Mouse (Mus musculus) MEL (cell line): ENCODE measurements around the gene Rasip1. TPM values are rescaled to one million over a fixed set of nuclear protein-coding genes. Genes with fewer than 3 reads are reported as not detected.

Experiments used
- DNase-seq: peaks from one replicate; pipeline ENCODE4 v3.0.0; 2011; ENCODE audit warnings: low read depth, low spot score
- H3K27ac ChIP-seq: 2 replicates; pipeline ENCODE4 v1.5.1; 2012; ENCODE audit warnings: low read depth, mild to moderate bottlenecking, control low read depth, low read length, moderate library complexity; ENCODE audit not compliant: control insufficient read depth
- H3K27me3 ChIP-seq, 2 experiments: fragments of 150-350 bp in 1 of 2; sonication (generic) in 1 of 2; 2 replicates each; pipeline ENCODE4 v1.6.1; 2012; ENCODE audit warnings: low read length in 2 of 2, mild to moderate bottlenecking in 2 of 2, improper control_type of control experiment in 1 of 2, moderate library complexity in 1 of 2; ENCODE audit not compliant: insufficient read depth in 2 of 2, control insufficient read depth in 1 of 2
- H3K36me3 ChIP-seq, 2 experiments: 2 replicates each; pipeline ENCODE4 v1.6.1; 2012 to 2014; ENCODE audit warnings: low read length in 2 of 2, improper control_type of control experiment in 1 of 2, inconsistent platforms in 1 of 2, mild to moderate bottlenecking in 1 of 2; ENCODE audit not compliant: insufficient read depth in 2 of 2, control insufficient read depth in 1 of 2
- H3K4me1 ChIP-seq, 2 experiments: fragments of 150-350 bp in 1 of 2; sonication (generic) in 1 of 2; 2 replicates each; pipeline ENCODE4 v1.6.1; 2012; ENCODE audit warnings: low read length in 2 of 2, improper control_type of control experiment in 1 of 2, mild to moderate bottlenecking in 1 of 2; ENCODE audit not compliant: insufficient read depth in 2 of 2, control insufficient read depth in 1 of 2
- H3K4me3 ChIP-seq, 2 experiments: fragments of 150-350 bp in 1 of 2; sonication (generic) in 1 of 2; 2 replicates each; pipeline ENCODE4 v1.5.1; 2012; ENCODE audit warnings: low read depth in 2 of 2, low read length in 2 of 2, mild to moderate bottlenecking in 2 of 2, moderate library complexity in 2 of 2, control low read depth in 1 of 2, improper control_type of control experiment in 1 of 2; ENCODE audit not compliant: control insufficient read depth in 1 of 2, insufficient read depth in 1 of 2
- H3K79me2 ChIP-seq: 2 replicates; pipeline ENCODE4 v1.6.1; 2012; ENCODE audit warnings: mild to moderate bottlenecking, low read length, moderate library complexity; ENCODE audit not compliant: control insufficient read depth, poor library complexity, insufficient read depth
- H3K9ac ChIP-seq: 2 replicates; pipeline ENCODE4 v1.6.1; 2012; ENCODE audit warnings: low read depth, mild to moderate bottlenecking, control low read depth, low read length, moderate library complexity; ENCODE audit not compliant: control insufficient read depth, poor library complexity, severe bottlenecking
- H3K9me3 ChIP-seq: fragments of 150-350 bp; sonication (generic); replicated peaks from 2 replicates; pipeline ENCODE4 v1.6.1; 2012; ENCODE audit warnings: mild to moderate bottlenecking, low read length, improper control_type of control experiment, moderate library complexity; ENCODE audit not compliant: insufficient read depth
- ELF1 ChIP-seq: IDR thresholded peaks from 2 replicates; pipeline ENCODE4 v1.6.1; 2014; ENCODE audit warnings: low read depth, mild to moderate bottlenecking, inconsistent platforms, low read length, improper control_type of control experiment, moderate library complexity
- GABPA ChIP-seq: IDR thresholded peaks from 2 replicates; pipeline ENCODE4 v1.6.1; 2012; ENCODE audit warnings: low read depth, mild to moderate bottlenecking, inconsistent platforms, low read length, improper control_type of control experiment, moderate library complexity
- GATA1 ChIP-seq: IDR thresholded peaks from 2 replicates; pipeline ENCODE4 v1.6.1; 2011; ENCODE audit warnings: low read depth, low read length, improper control_type of control experiment
- HCFC1 ChIP-seq: IDR thresholded peaks from 2 replicates; pipeline ENCODE4 v1.6.1; 2012; ENCODE audit warnings: low read depth, mild to moderate bottlenecking, inconsistent platforms, low read length, improper control_type of control experiment, moderate library complexity
- JUND ChIP-seq: IDR thresholded peaks from 2 replicates; pipeline ENCODE4 v1.6.1; 2011; ENCODE audit warnings: low read depth, mild to moderate bottlenecking, improper control_type of control experiment, low read length
- MAZ ChIP-seq: IDR thresholded peaks from 2 replicates; pipeline ENCODE4 v1.6.1; 2012; ENCODE audit warnings: low read depth, mild to moderate bottlenecking, inconsistent platforms, low read length, improper control_type of control experiment
- POLR2AphosphoS5 ChIP-seq: IDR thresholded peaks from 2 replicates; pipeline ENCODE4 v1.6.1; 2012; ENCODE audit warnings: low read depth, borderline replicate concordance, mild to moderate bottlenecking, inconsistent platforms, low read length, moderate library complexity, mixed read lengths
- TBP ChIP-seq: IDR thresholded peaks from 2 replicates; pipeline ENCODE4 v1.8.0; 2011; ENCODE audit warnings: low read depth, low read length, improper control_type of control experiment
- USF2 ChIP-seq, 2 experiments: IDR thresholded peaks; 2 replicates each; pipeline ENCODE4 v1.6.1; 2011 to 2012; ENCODE audit warnings: improper control_type of control experiment in 2 of 2, low read length in 2 of 2, borderline replicate concordance in 1 of 2, inconsistent platforms in 1 of 2, low read depth in 1 of 2, mild to moderate bottlenecking in 1 of 2; ENCODE audit not compliant: insufficient read depth in 1 of 2
- ZKSCAN1 ChIP-seq: IDR thresholded peaks from 2 replicates; pipeline ENCODE4 v1.6.1; 2012; ENCODE audit warnings: low read depth, mild to moderate bottlenecking, inconsistent platforms, low read length, improper control_type of control experiment, moderate library complexity
- ZNF384 ChIP-seq: IDR thresholded peaks from 2 replicates; pipeline ENCODE4 v1.6.1; 2012; ENCODE audit warnings: low read depth, mild to moderate bottlenecking, inconsistent platforms, low read length, improper control_type of control experiment
- polyA plus RNA-seq, 2 experiments: library from polyadenylated mRNA; stranded (reverse) in 1 of 2; unstranded in 1 of 2; fragments of >175 nt in 1 of 2; fragments of >200 nt in 1 of 2; gene quantifications; 2 replicates each; pipeline versions ENCODE4 v1.2.1 to v1.2.4; 2012; ENCODE audit warnings: low replicate concordance in 2 of 2, low read depth in 1 of 2; ENCODE audit not compliant: insufficient read length in 2 of 2, insufficient read depth in 1 of 2, missing spikeins in 1 of 2
- total RNA-seq: library from RNA; depleted of rRNA; stranded (reverse); fragments of 300-350 nt; gene quantifications from 2 replicates; pipeline ENCODE4 v1.2.3, GENCODE M21; 2012

Gene Rasip1
- total and polyA plus RNA-seq, 3 experiments = 0.65 to 1.1 TPM; not detected in 1

DNA sequence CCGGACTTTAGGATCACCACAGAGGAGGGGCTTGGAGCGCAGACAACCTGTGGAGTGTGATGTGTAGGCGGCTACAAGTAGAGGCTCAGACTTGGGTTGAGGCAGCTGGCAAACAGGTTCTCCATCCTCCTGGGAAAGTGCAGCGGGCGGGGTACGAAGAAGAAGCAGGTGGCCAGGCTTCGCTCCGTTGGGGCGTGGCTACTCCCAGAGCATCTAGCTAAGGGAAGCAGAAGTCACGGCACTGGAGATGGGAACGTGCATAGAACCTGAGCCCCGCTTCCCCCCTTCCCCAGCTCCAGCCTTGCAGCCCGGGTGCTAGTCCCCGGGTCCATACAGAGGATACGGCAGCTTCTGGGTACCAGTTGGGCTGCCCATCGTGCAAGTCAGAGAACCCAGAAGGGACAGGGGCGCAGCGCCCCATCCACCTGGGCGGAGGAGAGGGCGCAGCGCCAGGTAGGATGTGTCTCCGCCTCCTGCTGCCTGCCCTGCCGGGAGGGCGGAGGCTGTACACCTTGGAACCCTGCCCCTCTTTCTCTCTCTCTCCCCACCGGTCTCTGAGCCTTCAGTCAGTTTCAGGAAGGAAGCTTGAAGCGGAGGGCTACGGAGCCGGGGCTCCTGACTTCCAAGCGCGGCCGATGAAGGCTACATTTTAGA is 10.1 kb upstream of the Rasip1 start, which contains the start of gene Fut1:
Gene Fut1, plus strand, starts transcription at position 248 of the 654 bp plus-strand sequence.
- Histone ChIP-seq H3K4me1 (peaks cover 9 to 26% of the 10 kb centered on the region in 2 experiments; a peak in 3 of 4 replicates), H3K4me3 (peak within 1 kb of the TSS in 1 of 2 experiments; percentile 4; a peak in 1 of 4 replicates), H3K9me3 (no peaks in the 10 kb centered on the region), H3K36me3 (peaks cover 0 to 2% of the 10 kb centered on the region in 2 experiments; a peak in 2 of 4 replicates), H3K27ac (no peak within 1 kb of the TSS), H3K79me2 (no peaks in the 10 kb centered on the region), H3K9ac (peak within 1 kb of the TSS; percentile 26; the same call in 1 of the 2 replicates), H3K27me3 (peaks cover 0 to 2% of the 10 kb centered on the region in 2 experiments; a peak in 2 of 4 replicates)
- DNase-seq = no peak
- no peak for TF ChIP-seq JUND

- Histone ChIP-seq H3K9me3 (no peaks in the 10 kb centered on the region), H3K9ac (no peak overlapping the region), H3K36me3 (peaks cover 0 to 2% of the 10 kb centered on the region in 2 experiments; a peak in 2 of 4 replicates), H3K79me2 (no peaks in the 10 kb centered on the region), H3K27me3 (peaks cover 0 to 2% of the 10 kb centered on the region in 2 experiments; a peak in 2 of 4 replicates), H3K27ac (no peak overlapping the region), H3K4me1 (peaks cover 9 to 26% of the 10 kb centered on the region in 2 experiments; a peak in 3 of 4 replicates), H3K4me3 (no peak overlapping the region)
- no peak for TF ChIP-seq HCFC1
- no peak for TF ChIP-seq ZNF384
- DNase-seq = no peak
These were observed 9.0 kb upstream of the Rasip1 start for GRCm38 (mm10) chr7:45618316-45618715.

DNA sequence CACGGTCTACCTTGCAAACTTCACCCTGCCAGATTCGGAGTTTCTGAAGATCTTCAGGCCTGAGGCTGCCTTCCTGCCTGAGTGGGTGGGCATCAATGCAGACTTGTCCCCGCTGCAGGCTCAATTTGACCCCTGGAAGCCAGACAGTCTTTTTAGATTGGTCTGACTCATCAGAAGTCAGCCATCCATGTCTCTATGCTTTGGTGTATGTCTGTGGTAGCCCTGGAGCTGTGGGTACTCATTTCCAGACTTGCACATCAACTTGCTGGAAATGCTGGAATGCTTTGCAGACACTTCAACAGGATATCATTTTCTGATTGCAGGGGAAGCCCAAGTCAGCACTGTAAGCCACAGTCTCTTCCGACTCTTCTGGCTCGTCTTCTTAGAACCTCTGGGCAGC is 7.7 kb upstream of the Rasip1 start:
- Histone ChIP-seq H3K4me3 (no peak overlapping the region), H3K27ac (no peak overlapping the region), H3K4me1 (peaks cover 8 to 18% of the 10 kb centered on the region in 2 experiments; a peak in 3 of 4 replicates), H3K36me3 (peaks cover 0 to 2% of the 10 kb centered on the region in 2 experiments; a peak in 1 of 4 replicates), H3K79me2 (no peaks in the 10 kb centered on the region), H3K27me3 (peaks cover 0 to 2% of the 10 kb centered on the region in 2 experiments; a peak in 2 of 4 replicates), H3K9me3 (no peaks in the 10 kb centered on the region), H3K9ac (no peak overlapping the region)
- TF ChIP-seq ELF1 (no peak), ZKSCAN1 (no peak), POLR2AphosphoS5 (no peak), GATA1 (no peak), TBP (no peak), MAZ (no peak), GABPA (no peak), USF2 (IDR thresholded peaks at IDR 0.05; ENCODE audit: borderline replicate concordance in 1 of 2, insufficient read depth in 1 of 2, low read depth in 1 of 2, low read length in 2 of 2) (no peak)
- DNase-seq = no peak
